Mouse (Mus musculus) adrenal gland, postnatal 4 days (tissue): ENCODE measurements around the gene Cs. TPM values are rescaled to one million over a fixed set of nuclear protein-coding genes. Genes with fewer than 3 reads are reported as not detected.
"Not testable (repeated sequence)": the region's sequence is repeated elsewhere in the genome, so short reads cannot be mapped to it uniquely, and the experiment has no call there.

ENCODE experiments used
- DNase-seq, 2 experiments: peaks; one replicate each; pipeline ENCODE4 v3.0.0; 2021 to 2022; ENCODE audit warnings: low spot score in 2 of 2, mixed read lengths in 2 of 2
- long read RNA-seq, 2 experiments: library from polyadenylated mRNA; stranded (forward); transcript quantifications; one replicate each; pipeline ENCODE4 v2.0.0; 2021
- total RNA-seq, 2 experiments: library from RNA; stranded (reverse); gene quantifications; 2 replicates each; pipeline ENCODE4 v1.2.3; 2021

Cs gene
- total RNA-seq: 100 to 1,000 TPM; 300 to 355 TPM
- long read RNA-seq, experiment 1, transcript Cs-201 (11 exons, 2,926 nt): major isoform, 179 of 211 reads
- long read RNA-seq, experiment 1, partial matches to known transcripts: 29 of 211 reads
- long read RNA-seq, experiment 1, other reads (novel, unspliced or antisense): 3 of 211 reads
- long read RNA-seq, experiment 2, transcript Cs-201 (11 exons, 2,926 nt): major isoform, 324 of 418 reads
- long read RNA-seq, experiment 2, transcript Cs-202 (1 exons, 3,003 nt): minor isoform, 8 of 418 reads
- long read RNA-seq, experiment 2, partial matches to known transcripts: 73 of 418 reads
- long read RNA-seq, experiment 2, other reads (novel, unspliced or antisense): 13 of 418 reads

DNA sequence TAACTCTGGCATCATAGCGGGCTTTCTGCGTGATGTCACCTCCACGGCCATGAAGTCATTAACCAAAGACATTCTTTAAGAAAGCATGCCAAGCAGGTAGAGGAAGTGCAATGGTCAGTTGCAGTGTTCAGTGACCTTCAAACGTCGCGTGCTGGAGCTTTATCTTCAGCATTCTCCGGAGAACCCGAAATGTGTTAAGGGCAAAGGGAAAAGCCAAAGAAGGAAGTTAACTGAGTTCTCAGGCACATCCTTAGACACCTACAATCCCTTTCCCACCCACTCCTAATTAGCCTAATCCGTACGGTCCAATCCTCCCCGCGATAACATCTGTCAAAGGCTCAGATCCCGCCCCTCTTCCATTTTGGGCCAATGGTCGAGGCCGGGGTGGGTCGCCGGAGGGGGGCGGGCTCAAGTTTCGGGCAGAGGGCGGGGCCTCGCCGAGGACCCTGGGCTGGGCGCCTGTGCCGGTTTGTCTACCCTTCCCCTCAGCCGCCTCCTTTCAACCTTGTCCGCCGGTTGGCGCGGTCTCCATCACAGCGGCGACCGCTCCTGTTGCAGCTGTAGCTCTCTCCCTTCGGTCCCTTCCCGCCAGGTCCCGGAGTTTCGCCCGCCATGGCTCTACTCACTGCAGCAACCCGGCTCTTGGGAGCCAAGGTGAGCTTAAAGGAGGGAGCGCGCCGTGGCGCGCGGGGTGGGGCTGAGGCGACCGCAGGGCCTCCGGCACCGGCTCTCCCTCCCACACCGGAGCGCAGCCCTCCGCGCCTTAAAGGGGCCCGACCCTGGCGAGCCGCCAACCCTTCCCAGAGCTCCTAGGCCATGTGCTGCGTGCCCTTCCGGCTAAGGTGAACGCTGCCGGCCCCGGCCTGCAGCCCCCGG is at the start of gene Cs:
Gene Cs (plus strand): TSS at position 429 of the 876 bp plus-strand sequence.
- DNase-seq: peak; percentile 86 to 97

DNA sequence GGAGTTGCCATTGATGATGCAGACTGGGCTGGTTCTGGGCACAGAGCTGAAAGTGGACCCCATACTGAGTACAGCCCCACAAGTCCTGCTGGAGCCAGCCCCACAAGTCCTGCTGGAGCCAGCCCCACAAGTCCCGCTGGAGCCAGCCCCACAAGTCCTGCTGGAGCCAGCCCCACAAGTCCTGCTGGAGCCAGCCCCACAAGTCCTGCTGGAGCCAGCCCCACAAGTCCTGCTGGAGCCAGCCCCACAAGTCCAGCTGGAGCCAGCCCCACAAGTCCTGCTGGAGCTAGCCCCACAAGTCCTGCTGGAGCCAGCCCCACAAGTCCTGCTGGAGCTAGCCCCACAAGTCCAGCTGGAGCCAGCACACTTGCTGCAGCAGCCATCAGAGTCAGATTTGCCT is 46.9 kb upstream of the Cs start:
- DNase-seq: not testable (repeated sequence)

DNA sequence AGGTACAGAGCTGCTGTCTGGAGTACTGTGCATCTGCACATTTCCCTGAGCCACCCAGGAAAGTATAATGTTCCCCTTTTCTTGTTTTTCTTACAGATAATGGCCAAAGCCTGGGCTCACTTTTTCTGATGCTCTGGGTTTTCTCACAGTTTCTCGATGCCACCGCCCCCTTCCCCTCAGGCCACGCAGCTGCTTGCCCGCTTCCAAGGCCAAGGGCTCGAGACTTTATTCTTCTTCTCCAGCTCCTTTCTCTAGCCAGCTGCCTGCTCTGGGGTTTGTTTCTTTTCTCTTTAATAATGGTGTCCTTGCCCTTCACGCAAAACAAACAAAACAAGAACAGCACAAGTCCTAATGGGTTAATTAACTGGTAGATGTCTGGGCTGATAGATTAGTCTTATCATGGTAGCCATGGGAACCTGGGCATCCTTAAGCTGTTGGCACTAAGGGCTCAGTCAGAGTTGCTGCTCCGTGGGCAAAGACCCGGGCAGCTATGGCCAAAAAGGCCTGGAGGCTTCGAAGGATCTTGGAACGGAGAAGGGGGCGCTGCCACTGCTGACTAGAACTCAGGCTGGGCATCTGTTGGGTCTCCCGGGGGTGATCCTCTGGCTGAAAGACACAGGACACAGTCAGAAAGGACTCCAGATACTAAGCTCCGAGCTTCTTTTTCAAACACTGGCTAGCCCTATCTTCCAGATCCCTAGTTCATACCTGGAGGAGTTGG is 41.0 kb upstream of the Cs start:
- no peak for DNase-seq

DNA sequence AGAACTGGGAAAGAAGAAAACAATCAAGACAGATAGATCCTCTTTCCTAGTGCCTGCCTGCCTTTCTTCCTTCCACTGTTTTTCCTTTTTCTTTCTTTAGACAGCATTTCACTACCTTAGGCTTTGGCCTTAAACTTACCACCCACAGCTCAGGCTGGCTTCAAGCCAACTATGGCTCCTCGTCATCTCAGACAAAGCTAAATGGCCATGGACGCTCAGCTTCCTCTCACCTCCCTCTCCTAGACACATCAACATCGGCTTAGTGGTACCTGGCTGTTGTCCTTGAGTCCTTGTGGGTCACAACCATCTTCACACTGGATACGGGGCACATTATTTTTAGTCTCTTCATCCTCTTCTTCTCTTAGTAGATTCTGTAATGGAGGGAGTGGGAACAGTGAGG is 40.3 kb upstream of the Cs start:
- no peak for DNase-seq

DNA sequence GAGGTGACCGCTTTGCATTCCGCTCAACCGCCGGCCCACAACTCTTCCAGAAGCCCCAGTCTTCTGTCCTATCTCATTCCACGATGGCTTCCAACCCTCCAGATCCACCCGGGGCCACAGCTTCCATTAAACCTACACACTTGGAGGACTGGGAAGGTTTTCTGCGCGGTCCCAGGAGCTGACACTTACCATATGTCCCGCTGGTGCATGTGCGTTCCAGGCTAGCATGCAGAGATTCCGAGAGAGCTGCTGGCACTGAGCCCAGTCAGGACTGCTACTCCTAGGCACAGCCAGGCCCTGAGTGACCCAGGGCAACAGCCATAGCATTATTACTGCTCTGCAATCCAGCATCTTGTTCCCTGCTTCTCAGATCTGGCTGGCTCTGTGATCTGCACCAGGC is 39.9 kb upstream of the Cs start:
- no peak for DNase-seq

DNA sequence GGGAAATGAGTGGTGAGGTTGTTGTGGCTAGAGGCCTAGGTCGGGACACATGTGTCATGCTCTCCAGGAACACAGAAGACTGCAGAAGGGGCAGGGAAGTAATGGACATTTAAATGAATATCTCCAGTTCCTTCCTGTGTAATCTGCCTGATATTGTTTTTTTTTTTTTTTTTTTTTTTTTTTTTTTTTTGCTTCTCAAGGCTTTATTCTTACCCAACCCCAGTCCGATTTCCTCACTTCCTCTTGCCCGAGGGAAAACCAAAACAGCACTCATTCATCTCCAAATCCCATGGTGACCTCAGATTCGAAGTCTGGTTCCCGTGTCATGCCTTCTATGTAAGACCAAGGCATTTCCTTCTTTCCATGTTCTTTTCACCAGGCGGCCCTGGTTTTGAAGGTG is 39.3 kb upstream of the Cs start:
- DNase-seq: no peak

DNA sequence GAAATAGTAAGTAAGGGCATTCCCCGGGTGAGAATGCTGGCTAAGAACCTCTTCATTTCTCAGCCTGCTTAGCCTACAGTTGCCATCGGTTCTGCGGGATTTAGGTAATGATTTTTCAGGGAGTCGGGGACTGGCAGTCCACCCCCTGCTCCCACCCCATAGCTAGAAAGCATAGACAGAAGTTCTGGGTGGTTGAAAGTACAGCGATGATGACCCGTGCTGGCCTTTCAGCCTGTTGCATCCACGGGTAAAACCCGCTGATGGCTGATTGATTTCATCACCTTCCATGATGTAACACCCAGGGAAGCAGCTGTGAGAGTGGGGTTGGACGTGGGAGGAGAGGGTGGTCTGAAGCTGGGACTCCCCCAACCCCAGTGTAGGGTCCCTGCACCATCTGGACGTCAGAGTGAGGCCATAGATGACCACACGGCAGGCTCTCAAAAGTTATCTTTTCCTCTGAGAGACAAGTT is 38.8 kb upstream of the Cs start, which contains the start of gene Il23a:
Gene Il23a (minus strand): TSS at position 51 of the 470 bp plus-strand sequence.
- no peak for DNase-seq

DNA sequence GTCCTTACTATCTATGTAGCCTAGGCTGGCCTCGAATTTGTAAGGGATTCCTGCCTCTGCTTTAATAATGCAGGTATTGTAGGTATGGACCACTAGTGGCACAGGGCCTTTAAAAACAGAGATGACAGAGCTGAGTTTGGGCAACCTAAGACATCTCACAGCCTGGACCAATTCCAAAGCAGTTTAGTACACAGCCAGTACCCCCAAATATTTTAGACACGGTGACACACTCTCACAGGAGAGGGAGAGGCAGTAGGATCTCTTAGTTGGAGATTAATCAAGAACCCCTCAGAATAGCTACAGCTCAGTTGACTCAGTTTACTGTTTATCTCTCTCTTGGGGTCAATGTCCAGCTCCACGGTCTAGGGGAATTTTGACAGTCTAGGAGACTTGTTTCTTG is 35.2 kb upstream of the Cs start:
- DNase-seq: no peak

DNA sequence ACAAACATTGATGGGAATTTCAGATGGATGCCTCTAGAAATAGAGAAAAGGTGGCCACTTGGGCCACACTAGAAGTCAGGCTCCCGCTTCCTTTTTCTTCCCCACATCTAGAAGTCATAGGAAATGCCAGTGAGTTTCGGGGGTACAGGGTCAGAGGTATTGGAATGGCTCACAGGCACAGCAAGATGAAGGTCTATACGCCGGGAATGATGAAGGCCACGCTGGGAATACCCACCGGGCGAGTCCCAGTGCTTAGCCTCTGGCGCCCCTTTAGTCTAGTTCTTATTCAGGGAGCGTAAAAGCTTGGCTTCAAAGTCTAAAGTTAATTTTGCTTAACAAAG is 34.8 kb upstream of the Cs start:
- no peak for DNase-seq

DNA sequence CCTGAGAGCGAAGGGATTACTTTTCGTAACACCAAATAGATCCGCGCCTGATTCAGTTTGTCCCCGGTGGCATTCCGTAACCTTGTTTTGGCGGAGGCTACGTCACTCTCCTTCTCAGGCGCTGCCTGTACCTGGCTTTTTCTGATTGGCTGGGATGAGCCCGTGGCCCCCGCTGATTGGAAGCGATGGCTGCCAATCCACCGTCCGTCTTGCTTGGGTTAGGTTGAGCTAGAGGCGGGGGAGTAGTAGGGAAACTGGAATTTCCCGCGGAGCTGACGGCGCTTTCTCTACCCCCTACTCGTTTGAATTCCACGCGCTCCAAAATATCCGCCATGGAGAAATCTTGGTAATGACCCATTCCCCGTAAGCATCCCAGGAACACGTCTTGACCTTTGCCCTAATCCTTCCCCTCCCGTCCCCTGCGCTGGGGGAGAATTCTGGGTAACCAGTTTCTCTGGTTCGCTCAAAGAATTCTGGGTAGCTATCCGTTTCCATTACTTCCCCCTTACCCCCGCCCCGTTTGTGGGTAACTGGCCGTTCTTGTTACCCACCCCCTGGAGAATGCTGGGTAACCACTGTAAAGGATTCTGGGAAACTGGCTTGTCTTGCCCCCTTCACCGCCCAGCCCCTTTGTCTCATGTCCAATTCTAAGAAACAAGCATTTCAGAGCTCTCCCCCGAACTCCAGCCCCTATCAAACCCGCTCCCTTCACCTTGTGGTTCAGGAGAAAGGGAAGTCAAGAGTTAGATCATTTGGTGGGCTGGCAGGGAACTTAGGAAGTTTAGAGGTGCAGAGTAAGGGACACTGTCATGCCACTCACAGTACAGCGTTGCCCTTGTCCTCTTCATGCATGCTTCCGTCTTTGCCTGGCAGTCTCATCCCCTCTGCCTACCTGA is 34.2 kb upstream of the Cs start, which contains the start of gene Pan2:
Gene Pan2 (plus strand): TSS at position 210 of the 896 bp plus-strand sequence.
- DNase-seq: peak; percentile 98

DNA sequence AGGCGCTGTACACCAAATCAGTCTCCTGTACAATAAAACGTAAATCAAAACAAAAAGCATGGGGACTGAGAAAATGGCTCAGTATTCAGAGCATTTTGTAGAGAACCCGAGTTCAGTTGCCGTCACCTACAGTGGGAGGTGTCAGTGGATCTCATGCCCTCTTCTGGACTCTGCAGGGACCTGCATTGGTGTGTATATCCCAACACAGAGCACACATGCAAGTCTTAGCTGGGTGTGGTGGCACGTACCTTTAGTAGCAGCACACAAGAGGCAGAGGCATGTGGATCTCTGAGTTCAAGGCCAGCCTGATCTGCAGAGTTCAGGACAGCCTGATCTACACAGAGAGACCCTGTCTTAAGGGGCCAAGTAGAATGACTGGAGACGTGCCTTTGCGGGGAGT is 27.9 kb upstream of the Cs start:
- DNase-seq: no peak

DNA sequence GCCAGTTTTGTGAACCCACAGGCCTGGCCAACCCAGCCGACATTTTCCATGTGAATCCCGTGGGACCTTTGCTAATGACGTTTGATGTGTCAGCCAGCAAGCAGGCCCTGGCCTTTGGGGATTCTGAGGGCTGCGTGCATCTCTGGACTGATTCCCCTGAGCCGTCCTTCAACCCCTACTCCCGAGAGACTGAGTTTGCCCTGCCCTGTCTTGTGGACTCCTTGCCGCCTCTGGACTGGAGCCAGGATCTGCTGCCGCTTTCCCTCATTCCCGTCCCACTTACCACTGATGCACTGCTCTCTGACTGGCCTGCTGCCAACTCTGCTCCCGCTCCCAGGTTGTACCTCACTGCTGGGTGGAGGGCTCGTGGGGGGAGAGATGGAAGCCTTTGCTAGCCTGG is 27.4 kb upstream of the Cs start:
- peak; percentile 22 to 30 for DNase-seq

DNA sequence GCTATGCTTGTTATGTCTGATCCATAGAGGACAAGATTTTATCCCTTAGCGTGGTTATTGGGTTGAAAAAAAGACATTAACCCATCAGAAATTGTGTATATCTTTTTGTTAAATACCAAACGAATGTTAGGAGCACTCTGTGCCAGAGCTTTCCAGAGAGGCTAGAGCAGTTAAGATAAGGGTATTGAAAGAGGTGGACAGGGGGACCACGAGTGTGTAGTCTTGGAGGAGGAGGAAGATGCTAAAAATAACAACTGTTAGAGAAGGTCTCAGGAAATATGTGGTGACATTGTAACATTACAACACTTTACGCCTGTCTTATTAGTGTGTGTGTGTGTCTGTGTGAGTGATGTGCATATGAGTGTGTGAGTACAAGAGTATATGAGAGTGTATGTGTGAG is 26.6 kb upstream of the Cs start:
- DNase-seq: no peak

DNA sequence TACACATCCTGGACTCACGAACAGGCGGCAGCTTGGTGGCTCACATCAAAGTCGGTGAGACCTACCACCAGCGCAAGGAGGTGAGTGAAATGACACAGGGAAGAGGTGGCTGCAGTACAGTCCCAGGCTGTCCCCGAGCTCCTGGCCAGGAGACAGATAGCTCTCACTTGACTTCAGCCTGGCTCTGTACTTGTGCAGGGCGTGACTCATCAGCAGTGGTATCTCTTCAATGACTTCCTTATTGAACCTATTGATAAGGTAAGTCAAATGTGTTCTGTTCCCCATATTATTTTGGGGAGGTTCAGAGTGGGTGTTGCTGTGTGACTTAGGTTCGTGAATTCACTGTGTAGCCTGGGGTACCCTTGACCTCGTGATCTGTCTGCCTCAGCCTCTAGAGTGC is 22.0 kb upstream of the Cs start:
- DNase-seq: no peak

DNA sequence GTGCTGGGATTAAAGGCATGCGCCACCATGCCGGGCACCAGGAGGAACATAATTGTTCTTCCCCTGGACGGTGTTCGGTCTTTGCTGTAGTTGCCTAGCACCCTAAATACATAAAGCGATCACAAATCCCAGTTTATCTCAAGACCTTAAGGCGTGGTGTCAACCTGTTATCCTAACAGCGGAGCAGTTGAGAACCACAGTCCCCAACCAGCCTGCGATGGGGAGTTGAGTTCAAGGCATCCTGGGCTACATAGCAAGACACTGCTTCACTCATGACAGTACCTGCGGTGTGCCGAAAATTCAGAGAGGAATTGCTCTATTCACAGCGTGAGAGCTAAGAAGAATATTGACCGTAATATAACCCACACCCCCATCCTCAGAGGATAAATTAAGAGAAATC is 15.9 kb upstream of the Cs start:
- DNase-seq: no peak

DNA sequence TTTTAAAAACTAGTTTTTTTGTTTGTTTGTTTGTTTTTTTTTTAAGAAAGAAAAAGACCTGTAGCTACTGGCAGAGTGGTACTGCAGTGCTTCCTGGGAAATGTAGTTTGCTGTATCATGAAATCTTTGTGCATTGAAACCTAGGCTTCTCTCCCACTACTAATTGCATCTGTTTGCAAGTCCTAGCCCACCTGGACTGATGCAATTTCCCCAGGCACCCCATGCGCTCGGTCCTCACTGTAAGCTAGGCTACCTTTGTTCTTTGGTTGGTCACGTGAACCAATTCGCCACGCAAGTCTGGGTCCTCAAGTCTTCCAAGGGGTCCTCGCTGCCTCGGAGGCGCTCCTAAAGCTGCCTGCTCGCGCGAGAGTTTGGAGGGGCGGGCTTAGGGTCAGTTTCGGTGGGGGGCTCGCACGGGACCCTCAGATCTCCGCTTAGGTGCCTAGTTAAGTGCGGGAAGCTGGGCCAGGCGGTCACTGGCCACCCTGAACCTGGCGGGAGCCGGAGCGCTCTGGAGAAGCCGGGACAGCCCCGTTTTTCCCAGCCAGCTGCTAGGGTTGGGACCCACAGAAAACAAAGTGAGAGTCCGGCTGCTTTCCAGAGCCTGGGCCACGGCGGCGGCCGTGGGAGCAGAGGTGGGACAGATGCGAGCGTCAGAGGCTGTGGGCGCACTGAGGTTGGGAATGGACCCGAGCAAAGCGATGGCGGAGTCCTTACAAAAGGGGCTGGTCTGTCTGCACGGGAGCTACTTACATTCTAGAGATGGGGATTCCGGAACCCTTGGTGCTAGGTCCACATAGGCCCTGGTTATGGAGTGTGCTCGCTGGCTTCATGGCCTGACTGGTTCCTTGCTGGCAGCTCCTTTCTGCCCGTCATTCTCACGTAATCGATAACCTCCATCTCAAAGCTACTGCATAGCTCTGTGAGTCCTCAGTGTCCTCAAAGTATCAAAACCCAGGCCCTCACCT is 15.1 kb upstream of the Cs start, which contains the start of gene Cnpy2:
Gene Cnpy2 (plus strand): TSS at position 319 of the 968 bp plus-strand sequence.
- DNase-seq: peak; percentile 57 to 79

DNA sequence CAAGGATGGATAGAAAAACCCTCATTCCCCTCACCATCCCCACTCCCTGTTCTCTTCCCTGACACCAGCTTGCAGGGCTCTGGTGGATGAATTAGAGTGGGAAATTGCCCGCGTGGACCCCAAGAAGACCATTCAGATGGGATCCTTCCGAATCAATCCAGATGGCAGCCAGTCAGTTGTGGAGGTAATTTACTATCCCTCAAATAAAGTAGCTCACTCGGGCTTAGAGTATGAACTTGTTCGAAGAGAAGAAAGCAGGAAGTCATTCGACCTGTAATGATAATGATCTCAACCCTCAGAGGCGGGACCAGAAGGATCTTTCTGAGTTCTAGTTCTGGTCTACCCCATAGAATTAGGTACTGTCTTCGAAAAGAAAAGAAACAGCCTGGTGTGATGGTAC is 14.0 kb upstream of the Cs start:
- no peak for DNase-seq

DNA sequence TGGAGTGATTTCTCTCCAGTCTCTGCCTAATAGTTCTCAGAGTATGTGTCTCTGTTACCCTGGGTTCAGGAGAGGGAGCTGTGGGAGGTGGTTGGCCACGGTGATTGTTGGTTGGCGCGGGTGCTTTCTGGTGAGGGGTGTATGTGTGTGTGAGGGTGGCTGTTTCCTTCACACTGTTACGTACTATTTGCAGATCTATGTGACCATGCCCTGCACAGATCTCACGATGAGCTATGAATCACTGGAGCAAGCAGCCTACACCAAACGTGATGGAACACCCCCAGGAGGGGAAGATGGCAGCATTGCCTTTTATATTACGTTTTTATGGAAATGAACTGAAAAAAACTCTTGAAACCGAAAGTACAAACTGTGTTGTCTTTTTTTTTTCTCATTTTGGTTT is 10.7 kb upstream of the Cs start:
- no peak for DNase-seq

DNA sequence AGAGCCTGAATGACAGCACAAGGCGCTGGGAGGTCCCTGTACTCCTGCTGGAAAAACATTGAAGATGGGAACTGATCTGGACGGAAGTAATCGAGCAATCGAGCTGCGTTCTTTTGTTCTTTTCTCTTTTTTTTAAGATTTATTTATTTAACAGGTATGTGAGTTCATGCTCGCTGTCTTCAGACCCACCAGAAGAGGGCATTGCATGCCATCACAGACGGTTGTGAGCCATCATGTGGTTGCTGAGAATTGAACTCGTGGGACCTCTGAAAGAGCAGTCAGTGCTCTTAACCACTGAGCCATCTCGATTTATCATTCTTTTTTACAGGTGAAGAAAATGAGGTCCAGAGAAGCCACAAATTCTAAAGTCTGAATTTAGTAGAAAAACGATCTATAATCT is 9.9 kb upstream of the Cs start:
- no peak for DNase-seq
